In genomic region chr12:39301351-39302212, GRCm38 (mm10) we compare ENCODE assay signal across 14 mouse cellular contexts.
A peak's percentile ranks its signal among the peaks of the same experiment; 100 is the strongest.
DNase-seq lines count a peak whose midpoint lies in the region; ATAC-seq lines count a peak whose summit lies in the region.
"Had no signal": no experiment of that assay in that cellular context is flagged by ENCODE, and none has a peak within 500 bp of the region (broad histone marks: within the 10 kb centered on the region; RNA-seq: fewer than 3 reads in every experiment).

No protein-coding gene starts in this region.

- no peak overlapping the region for H3K4me3 ChIP-seq in forebrain, embryonic 16.5 days (replicated peaks; ENCODE audit: low read length)
- H3K4me3 ChIP-seq in midbrain, embryonic 16.5 days (ENCODE audit: low read depth, low read length): no peak overlapping the region
- H3K4me3 ChIP-seq: myocyte had no signal

- peak overlapping the region; percentile 61 for H3K27ac ChIP-seq in forebrain, embryonic 16.5 days (ENCODE audit: low read length)
- no peak overlapping the region for H3K27ac ChIP-seq in midbrain, embryonic 16.5 days (ENCODE audit: low read length)
- H3K27ac ChIP-seq: liver, embryonic 14.5 days had no signal

- peak; percentile 2 for DNase-seq in left cerebral cortex, adult 11 months (ENCODE audit: low spot score)
- DNase-seq in left cerebral cortex, postnatal 36 days (ENCODE audit: low spot score in 2 of 2): no peak
- peak; percentile 28 for DNase-seq in embryo, embryonic 10.5 days (ENCODE audit: low spot score)
- no peak for DNase-seq in adrenal gland, adult 8-10 months
- DNase-seq in adrenal gland, adult (ENCODE audit: inconsistent age in 2 of 2, low spot score in 1 of 2): no peak
- DNase-seq: cerebellum, adult 2 months; heart, postnatal 36 days; thymus, postnatal 14 days had no signal

- intact Hi-C loops in left cerebral cortex, postnatal 36 days (cut with DNase I): no loop called here

- H3K27me3 ChIP-seq in forebrain, embryonic 16.5 days (replicated peaks; ENCODE audit: control insufficient read depth, insufficient read depth, low read length): no peaks in the 10 kb centered on the region
- no peaks in the 10 kb centered on the region for H3K27me3 ChIP-seq in midbrain, embryonic 16.5 days (ENCODE audit: control insufficient read depth, insufficient read depth, low read depth, low read length)

- no peaks in the 10 kb centered on the region for H3K9me3 ChIP-seq in forebrain, embryonic 16.5 days (ENCODE audit: control insufficient read depth, low read length)
- H3K9me3 ChIP-seq in midbrain, embryonic 16.5 days (replicated peaks; ENCODE audit: control insufficient read depth, low read length, poor library complexity, severe bottlenecking): no peaks in the 10 kb centered on the region

- ATAC-seq in forebrain, embryonic 16.5 days: peak; percentile 93
- peak; percentile 79 for ATAC-seq in midbrain, embryonic 16.5 days
- ATAC-seq in activated CD4-positive, CD25-positive, alpha-beta regulatory T cell, adult 4 months: no peak
- ATAC-seq: CD4-positive, CD25-positive, alpha-beta regulatory T cell, adult 4 months had no signal

- WGBS in forebrain, embryonic 16.5 days: 6% methylated on average over 13 of the region's 13 CpGs
- 24% methylated on average over 13 of the region's 13 CpGs for WGBS in midbrain, embryonic 16.5 days

- no peaks in the 10 kb centered on the region for H3K36me3 ChIP-seq in forebrain, embryonic 16.5 days (ENCODE audit: control insufficient read depth, insufficient read depth)
- no peaks in the 10 kb centered on the region for H3K36me3 ChIP-seq in midbrain, embryonic 16.5 days (ENCODE audit: control insufficient read depth, insufficient read depth, low read length)

- no peak overlapping the region for H3K9ac ChIP-seq in forebrain, embryonic 16.5 days (replicated peaks; ENCODE audit: low read depth, low read length)
- no peak overlapping the region for H3K9ac ChIP-seq in midbrain, embryonic 16.5 days (ENCODE audit: low read depth, low read length)
- H3K9ac ChIP-seq: liver, embryonic 14.5 days had no signal

- H3K4me2 ChIP-seq in forebrain, embryonic 16.5 days (ENCODE audit: low read length): peak overlapping the region; percentile 16; the same call in 1 of the 2 replicates
- H3K4me2 ChIP-seq in midbrain, embryonic 16.5 days (ENCODE audit: low read length): no peak overlapping the region

- peaks cover 16% of the 10 kb centered on the region for H3K4me1 ChIP-seq in forebrain, embryonic 16.5 days (replicated peaks; ENCODE audit: control insufficient read depth, insufficient read depth, low read length)
- 0 out of 2 replicates have a peak, but pooled peaks cover 2% of the 10 kb centered on the region for H3K4me1 ChIP-seq in midbrain, embryonic 16.5 days (ENCODE audit: control insufficient read depth, insufficient read depth, low read length)

Comparison
In these comparisons a context has a peak if more than half of its experiments do, and no peak if none do; other contexts are left out.
1. DNase-seq: peak in left cerebral cortex, adult 11 months (single experiment) and embryo, embryonic 10.5 days (single experiment); none in left cerebral cortex, postnatal 36 days (0 of 2), adrenal gland, adult 8-10 months (single experiment) and adrenal gland, adult (0 of 2).